Mouse (Mus musculus) lung, embryonic 14.5 days (tissue): ENCODE data around the gene Hira. TPM values are rescaled to one million over a fixed set of nuclear protein-coding genes. Genes with fewer than 3 reads are reported as not detected.

Experiments used
- ATAC-seq: fragments of 200-750 bp; cut with Nextera tagmentation; 2 replicates; pipeline ENCODE4 v1.8.0; 2017; ENCODE audit warnings: mild to moderate bottlenecking, moderate TSS enrichment, moderate library complexity; ENCODE audit not compliant: insufficient read depth
- DNase-seq: peaks from one replicate; pipeline ENCODE4 v3.0.0-alpha.2; 2015
- H3K27ac ChIP-seq: fragments of 300-500 bp; sonication (generic); 2 replicates; pipeline ENCODE4 v1.5.1; 2014; ENCODE audit warnings: low read depth, mild to moderate bottlenecking, moderate library complexity
- H3K27me3 ChIP-seq: fragments of 300-500 bp; sonication (generic); 2 replicates; pipeline ENCODE4 v1.6.1; 2014; ENCODE audit warnings: low read length, control low read depth; ENCODE audit not compliant: insufficient read depth
- H3K36me3 ChIP-seq: fragments of 300-500 bp; sonication (generic); 2 replicates; pipeline ENCODE4 v1.6.1; 2014; ENCODE audit warnings: control low read depth; ENCODE audit not compliant: insufficient read depth
- H3K4me1 ChIP-seq: fragments of 300-500 bp; sonication (generic); 2 replicates; pipeline ENCODE4 v1.6.1; 2014; ENCODE audit warnings: antibody characterized with exemption, control low read depth; ENCODE audit not compliant: insufficient read depth
- H3K4me2 ChIP-seq: fragments of 300-500 bp; sonication (generic); 2 replicates; pipeline ENCODE4 v1.6.1; 2014; ENCODE audit warnings: mild to moderate bottlenecking
- H3K4me3 ChIP-seq: fragments of 300-500 bp; sonication (generic); 2 replicates; pipeline ENCODE4 v1.5.1; 2014; ENCODE audit warnings: low read depth, low read length
- H3K9ac ChIP-seq: fragments of 300-500 bp; sonication (generic); 2 replicates; pipeline ENCODE4 v1.6.1; 2014
- H3K9me3 ChIP-seq: fragments of 300-500 bp; sonication (generic); 2 replicates; pipeline ENCODE4 v1.6.1; 2016; ENCODE audit warnings: low read depth, low read length, control low read depth
- CTCF ChIP-seq: IDR thresholded peaks from 2 replicates; pipeline ENCODE4 v1.5.1; 2016; ENCODE audit warnings: antibody characterized with exemption, low read depth
- WGBS: fragments of 180-500 bp; shearing (Covaris S2); extraction: QIAGEN DNeasy Blood & Tissue Kit; methylation state at CpG from one replicate; pipeline ENCODE4 v1.1.7; 2014; 5-methylcytosine and 5-hydroxymethylcytosine counted together
- polyA plus RNA-seq: library from polyadenylated mRNA; unstranded; fragments of >200 nt; fragmentation: Nextera tagmentation; extraction: Ambion mirVana; gene quantifications from 2 replicates; pipeline ENCODE4 v1.2.1, GENCODE M21; 2014

The Hira gene
- 14.0 and 16.4 TPM in 2 replicates for polyA plus RNA-seq

DNA sequence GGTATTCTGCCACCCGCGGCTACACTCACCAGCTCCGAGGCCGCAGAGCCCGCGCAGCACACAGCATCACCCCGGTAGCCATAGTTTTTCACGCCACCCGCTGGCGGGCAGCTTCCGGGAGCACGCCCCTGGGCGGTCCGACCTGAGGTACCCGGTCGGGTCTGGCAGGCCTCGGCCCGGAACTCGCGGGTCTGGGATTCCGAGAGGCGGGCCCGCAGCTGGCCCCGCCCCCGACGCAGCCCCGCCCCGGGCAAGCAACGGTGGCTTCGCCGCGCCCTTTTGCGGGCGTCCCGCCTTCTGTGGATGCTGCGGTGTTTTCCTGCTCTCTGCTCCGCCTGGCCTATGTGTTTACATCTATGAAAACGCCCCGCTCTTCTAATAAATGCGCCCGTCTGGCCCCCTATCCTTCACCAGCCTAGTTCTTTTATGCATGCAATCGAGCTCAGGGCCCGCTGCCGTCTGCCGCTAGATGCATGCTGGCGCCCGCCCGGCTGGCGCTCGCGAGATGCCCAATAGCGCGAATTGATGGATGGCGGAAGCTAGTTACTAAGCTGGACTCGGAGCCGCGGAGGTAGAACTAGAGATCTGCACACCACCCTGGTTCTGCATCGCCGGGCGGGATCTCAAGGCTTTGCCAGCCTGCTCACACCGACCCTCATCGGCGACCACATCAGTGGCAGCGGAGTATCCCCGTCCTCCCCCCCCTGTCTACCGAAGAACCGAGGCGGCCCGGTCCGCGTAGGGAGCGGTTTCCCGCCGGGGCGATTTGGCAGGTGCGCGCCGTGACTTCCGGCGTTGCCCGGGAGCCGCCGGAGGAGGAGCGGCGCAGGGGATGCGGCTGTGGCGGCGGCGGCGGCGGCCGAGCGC, at the start of gene Hira, which contains the start of gene Mrpl40:
Hira (plus strand) TSS at position 596 of the 867 bp plus-strand sequence.
Mrpl40 (minus strand) TSS at position 421 of the 867 bp plus-strand sequence.
- H3K4me2 ChIP-seq = peak within 1 kb of the TSS; percentile 87
- peaks cover 42% of the 10 kb centered on the region for H3K36me3 ChIP-seq
- peak within 1 kb of the TSS; percentile 95 for H3K27ac ChIP-seq
- peak within 1 kb of the TSS; percentile 87 for H3K9ac ChIP-seq
- peak; percentile 95 for DNase-seq
- no peaks in the 10 kb centered on the region for H3K9me3 ChIP-seq
- H3K4me3 ChIP-seq = peak within 1 kb of the TSS; percentile 94
- under 1% methylated on average over 88 of the region's 93 CpGs for WGBS
- ATAC-seq = peak; percentile 95
- H3K27me3 ChIP-seq = no peaks in the 10 kb centered on the region
- peaks cover 4% of the 10 kb centered on the region; the same call in 1 of the 2 replicates for H3K4me1 ChIP-seq
- peak; percentile 8; the same call in 1 of the 2 replicates for TF ChIP-seq CTCF

DNA sequence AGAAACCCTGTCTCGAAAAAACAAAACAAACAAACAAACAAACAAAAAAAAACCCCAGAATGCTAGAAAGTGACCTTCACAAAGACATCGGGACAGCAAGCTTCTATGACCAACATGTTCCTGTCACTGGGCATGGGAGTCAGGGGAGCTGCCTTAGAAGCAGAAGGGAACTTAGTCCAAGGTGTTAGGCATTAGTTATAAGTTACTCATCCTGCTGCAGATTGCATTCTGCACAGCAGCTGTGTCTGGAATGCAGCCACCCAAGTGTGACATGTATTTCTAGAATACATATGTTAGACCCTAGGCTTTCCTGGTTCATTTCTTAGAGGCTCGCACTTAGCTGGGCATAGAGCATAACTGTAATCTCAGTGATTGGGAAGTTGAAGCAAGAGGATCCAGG, 48.2 kb upstream of the Hira start:
- Histone ChIP-seq H3K4me3 (no peak overlapping the region), H3K9ac (no peak overlapping the region), H3K27ac (no peak overlapping the region), H3K9me3 (no peaks in the 10 kb centered on the region), H3K36me3 (peaks cover 90% of the 10 kb centered on the region), H3K4me1 (no peaks in the 10 kb centered on the region), H3K27me3 (no peaks in the 10 kb centered on the region), H3K4me2 (no peak overlapping the region)
- no peak for TF ChIP-seq CTCF
- ATAC-seq (no peak), DNase-seq (no peak)
- WGBS = 95% methylated on average over 3 of the region's 3 CpGs

DNA sequence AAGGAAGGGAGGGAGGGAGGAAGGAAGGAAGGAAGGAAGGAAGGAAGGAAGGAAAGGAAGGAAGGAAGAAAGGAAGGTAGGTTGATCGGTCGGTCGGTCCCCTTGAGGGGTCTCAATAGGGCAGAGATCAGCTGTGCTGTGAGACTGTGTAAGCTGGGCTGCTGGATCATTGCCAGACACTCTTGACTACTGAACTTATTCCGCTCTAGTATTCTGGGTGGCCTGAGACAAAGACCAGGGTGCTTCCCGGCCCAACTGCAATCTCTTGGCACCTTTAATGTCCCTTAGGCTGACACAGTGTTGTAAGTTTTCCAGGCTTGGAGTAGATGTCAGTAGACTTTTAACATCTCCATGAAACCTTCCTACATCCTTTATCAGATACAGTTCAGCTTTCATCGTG, 47.7 kb upstream of the Hira start:
- no peak for TF ChIP-seq CTCF
- peak; percentile 8 for DNase-seq
- Histone ChIP-seq H3K4me1 (no peaks in the 10 kb centered on the region), H3K27ac (no peak overlapping the region), H3K4me2 (no peak overlapping the region), H3K27me3 (no peaks in the 10 kb centered on the region), H3K9me3 (no peaks in the 10 kb centered on the region), H3K9ac (no peak overlapping the region), H3K4me3 (no peak overlapping the region), H3K36me3 (peaks cover 91% of the 10 kb centered on the region)
- no peak for ATAC-seq
- 84% methylated on average over 6 of the region's 6 CpGs for WGBS

DNA sequence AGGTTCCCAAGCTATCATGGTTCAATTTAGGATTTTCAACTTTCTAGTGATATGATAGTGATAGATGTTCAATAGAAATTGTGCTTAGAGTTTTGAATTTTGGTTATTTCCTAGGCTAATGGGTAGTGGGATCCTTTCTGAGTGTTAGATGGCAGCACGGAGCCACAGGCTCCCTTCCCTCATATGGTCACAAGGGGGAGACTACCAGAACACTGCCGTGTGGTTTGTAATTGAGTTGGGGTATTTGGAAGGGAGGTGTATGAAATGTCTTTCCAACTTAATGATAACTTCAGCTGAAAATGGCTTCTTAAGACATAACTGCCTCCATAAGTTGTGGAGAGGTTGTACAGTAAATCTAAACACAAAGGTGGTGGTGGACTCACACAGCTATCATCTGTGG, 43.4 kb upstream of the Hira start:
- 61% methylated on average over 2 of the region's 2 CpGs for WGBS
- peaks cover 60% of the 10 kb centered on the region for H3K36me3 ChIP-seq
- H3K4me2 ChIP-seq = no peak overlapping the region

DNA sequence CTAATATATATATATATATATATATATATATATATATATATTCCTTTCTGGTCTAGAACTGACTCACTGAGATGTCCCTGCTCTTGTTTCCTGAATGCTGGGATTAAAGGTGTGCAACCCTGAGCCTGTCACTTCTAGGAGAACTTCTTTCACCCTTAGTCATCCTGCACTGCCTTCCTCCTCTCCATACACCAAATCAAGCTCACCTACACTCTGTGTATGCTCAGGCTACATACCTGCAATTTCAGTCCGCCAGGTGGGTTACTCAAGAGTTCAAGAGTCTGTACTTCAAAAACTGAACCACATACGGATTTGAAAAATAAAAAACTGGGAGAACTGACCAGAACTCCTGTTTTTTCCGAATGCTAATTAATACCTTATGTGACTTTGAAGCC, 40.8 kb upstream of the Hira start:
- Histone ChIP-seq H3K9ac (peak overlapping the region; percentile 85), H3K4me2 (peak overlapping the region; percentile 76), H3K36me3 (peaks cover 39% of the 10 kb centered on the region), H3K27ac (no peak overlapping the region; the same call in 1 of the 2 replicates), H3K4me1 (no peaks in the 10 kb centered on the region), H3K27me3 (no peaks in the 10 kb centered on the region), H3K9me3 (no peaks in the 10 kb centered on the region), H3K4me3 (peak overlapping the region; percentile 89)
- 23% methylated on average over 3 of the region's 3 CpGs for whole genome bisulfite sequencing
- ATAC-seq (peak; percentile 48; the same call in 1 of the 2 replicates), DNase-seq (no peak)
- TF ChIP-seq CTCF = no peak

More for the DNA sequence above, 43.4 kb upstream of the Hira start:
- TF ChIP-seq CTCF = peak; percentile 22
- no peaks in the 10 kb centered on the region for H3K27me3 ChIP-seq
- no peak overlapping the region for H3K27ac ChIP-seq
- H3K4me1 ChIP-seq = no peaks in the 10 kb centered on the region
- no peaks in the 10 kb centered on the region for H3K9me3 ChIP-seq
- no peak for DNase-seq
- no peak overlapping the region for H3K4me3 ChIP-seq
- H3K9ac ChIP-seq = no peak overlapping the region
- ATAC-seq = no peak

DNA sequence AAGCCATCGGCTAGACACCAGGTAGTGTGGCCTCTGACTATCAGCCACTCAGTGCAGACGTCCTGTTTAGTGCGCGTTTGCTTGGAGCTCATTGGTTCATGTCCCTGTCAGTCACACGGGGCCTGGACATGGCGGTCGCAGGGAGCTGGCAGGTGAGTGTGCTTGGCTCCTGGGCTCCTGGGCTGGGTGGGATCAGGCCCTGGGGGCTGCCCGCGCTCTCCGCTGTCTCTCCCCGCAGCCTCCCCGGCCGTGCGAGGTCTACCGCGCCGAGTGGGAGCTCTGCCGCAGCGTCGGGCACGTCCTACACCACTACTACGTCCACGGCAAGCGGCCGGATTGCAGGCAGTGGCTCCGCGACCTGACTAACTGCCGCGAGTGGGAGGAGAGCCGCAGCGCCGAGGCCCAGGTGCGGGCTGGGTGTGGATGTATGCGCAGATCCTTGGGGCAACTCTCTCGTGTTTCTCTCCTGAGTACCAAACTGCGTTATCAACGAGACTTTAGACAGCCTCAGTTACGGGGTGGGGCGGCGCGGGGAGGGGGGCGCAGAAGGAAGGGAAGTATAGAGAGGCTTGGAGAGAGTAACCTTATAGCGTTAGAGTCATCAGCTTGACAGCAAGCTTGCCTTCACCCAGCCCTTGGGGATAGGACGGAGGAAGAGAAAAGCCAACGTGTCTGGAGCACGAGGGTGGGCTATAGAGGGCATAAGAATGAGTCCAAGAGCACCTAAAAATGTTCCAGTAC, 40.2 kb upstream of the Hira start, which contains the start of the genes 2510002D24Rik and Gm28539:
2510002D24Rik (plus strand) TSS at position 111 of the 741 bp plus-strand sequence.
Gm28539 (plus strand) TSS at position 117 of the 741 bp plus-strand sequence.
- Histone ChIP-seq H3K9me3 (no peaks in the 10 kb centered on the region), H3K36me3 (peaks cover 33% of the 10 kb centered on the region), H3K4me1 (no peaks in the 10 kb centered on the region), H3K9ac (peak within 1 kb of the TSS; percentile 85), H3K27me3 (no peaks in the 10 kb centered on the region), H3K4me3 (peak within 1 kb of the TSS; percentile 89), H3K4me2 (peak within 1 kb of the TSS; percentile 76), H3K27ac (peak within 1 kb of the TSS; percentile 79)
- no peak for TF ChIP-seq CTCF
- under 1% methylated on average over 46 of the region's 46 CpGs for WGBS
- peak; percentile 96 for DNase-seq
- ATAC-seq = peak; percentile 98
